Mouse (Mus musculus) spleen, postnatal 4 days (tissue): ENCODE data around the gene Mettl7a3.

Source experiments
- DNase-seq, 2 experiments: peaks; one replicate each; pipeline ENCODE4 v3.0.0; 2022; ENCODE audit warnings: low spot score in 2 of 2

Mettl7a3 gene

DNA sequence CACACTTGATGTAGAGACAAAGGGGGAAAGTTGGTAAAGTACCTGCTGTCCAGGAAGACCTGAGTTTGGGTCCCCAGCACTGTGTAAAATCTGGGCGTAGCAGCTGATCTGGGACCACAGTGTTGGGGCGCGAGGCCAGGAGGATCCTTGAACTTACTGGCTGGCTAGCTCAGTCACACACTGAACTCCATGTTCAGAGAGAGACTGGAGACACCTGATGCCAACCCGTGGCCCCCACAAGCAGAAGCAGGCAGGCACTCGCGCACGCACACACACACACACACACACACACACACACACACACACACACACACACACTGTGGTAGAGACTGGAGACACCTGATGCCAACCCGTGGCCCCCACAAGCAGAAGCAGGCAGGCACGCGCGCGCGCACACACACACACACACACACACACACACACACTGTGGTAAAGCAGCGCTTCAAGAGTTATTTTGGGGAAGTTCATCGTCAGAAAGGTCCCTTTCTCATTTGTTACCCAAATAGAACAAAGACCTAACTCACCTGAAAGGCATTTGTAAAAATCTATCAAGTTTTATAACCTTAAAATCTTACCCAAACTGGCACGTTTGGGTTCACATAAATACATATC, 53.6 kb downstream of the Mettl7a3 start:
- no peak for DNase-seq

DNA sequence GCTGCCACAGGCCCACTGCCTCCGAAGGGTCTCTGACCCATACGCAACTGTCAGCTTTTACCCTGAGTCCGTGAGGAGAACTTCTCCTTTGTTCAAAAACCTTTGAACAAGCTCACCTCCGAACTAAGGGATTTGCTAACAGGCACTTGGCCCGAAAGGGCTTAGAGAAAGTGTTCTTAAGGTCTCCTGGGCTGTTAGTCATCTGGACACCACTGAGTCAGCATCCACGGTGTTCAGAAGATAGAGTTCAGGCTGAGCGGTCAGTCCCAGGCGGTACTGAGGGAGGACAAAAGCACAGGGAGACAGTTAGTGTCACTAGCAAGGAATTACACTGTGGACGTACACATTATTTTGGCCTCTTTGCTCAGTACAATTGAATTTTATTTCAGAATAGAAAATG, 54.2 kb downstream of the Mettl7a3 start:
- no peak for DNase-seq
